Mouse (Mus musculus) neural tube, embryonic 15.5 days (tissue): Measurements from ENCODE around the gene Spon1. TPM values are rescaled to one million over a fixed set of nuclear protein-coding genes. Genes with fewer than 3 reads are reported as not detected.

Source experiments
- ATAC-seq: fragments of 200-750 bp; cut with Nextera tagmentation; 2 replicates; pipeline ENCODE4 v1.8.0; 2017; ENCODE audit warnings: mild to moderate bottlenecking, moderate TSS enrichment, moderate library complexity; ENCODE audit not compliant: low FRiP score
- H3K27ac ChIP-seq: fragments of 300-500 bp; sonication (generic); replicated peaks from 2 replicates; pipeline ENCODE4 v1.5.1; 2015; ENCODE audit warnings: mild to moderate bottlenecking, inconsistent platforms
- H3K27me3 ChIP-seq: fragments of 300-500 bp; sonication (generic); replicated peaks from 2 replicates; pipeline ENCODE4 v1.6.1; 2015; ENCODE audit warnings: inconsistent platforms
- H3K36me3 ChIP-seq: fragments of 300-500 bp; sonication (generic); 2 replicates; pipeline ENCODE4 v1.6.1; 2015; ENCODE audit warnings: inconsistent platforms
- H3K4me1 ChIP-seq: fragments of 300-500 bp; sonication (generic); 2 replicates; pipeline ENCODE4 v1.6.1; 2015; ENCODE audit warnings: inconsistent platforms
- H3K4me2 ChIP-seq: fragments of 300-500 bp; sonication (generic); 2 replicates; pipeline ENCODE4 v1.6.1; 2015; ENCODE audit warnings: inconsistent platforms, mild to moderate bottlenecking, moderate library complexity
- H3K4me3 ChIP-seq: fragments of 300-500 bp; sonication (generic); replicated peaks from 2 replicates; pipeline ENCODE4 v1.5.1; 2015; ENCODE audit warnings: mild to moderate bottlenecking, inconsistent platforms
- H3K9ac ChIP-seq: fragments of 300-500 bp; sonication (generic); replicated peaks from 2 replicates; pipeline ENCODE4 v1.6.1; 2015; ENCODE audit warnings: mild to moderate bottlenecking, inconsistent platforms
- H3K9me3 ChIP-seq: fragments of 300-500 bp; sonication (generic); replicated peaks from 2 replicates; pipeline ENCODE4 v1.6.1; 2016; ENCODE audit warnings: inconsistent platforms
- WGBS: fragments of 180-500 bp; shearing (Covaris S2); methylation state at CpG from one replicate; pipeline ENCODE4 v1.1.7; 2015; ENCODE audit warnings: mixed read lengths; 5-methylcytosine and 5-hydroxymethylcytosine counted together
- polyA plus RNA-seq: library from polyadenylated mRNA; unstranded; fragments of >200 nt; fragmentation: Nextera tagmentation; extraction: Ambion mirVana; gene quantifications from 2 replicates; pipeline ENCODE4 v1.2.1, GENCODE M21; 2015

Spon1 gene
- polyA plus RNA-seq, 1 experiment from 2014 or later: 75.3 TPM

GRCm38 (mm10) chr7:113891491-113891890 lies 125.7 kb downstream of the Spon1 start:
- Histone ChIP-seq H3K4me3 (no peak overlapping the region), H3K27ac (no peak overlapping the region), H3K9me3 (no peaks in the 10 kb centered on the region), H3K9ac (no peak overlapping the region), H3K4me2 (no peak overlapping the region), H3K27me3 (no peaks in the 10 kb centered on the region), H3K4me1 (no peaks in the 10 kb centered on the region), H3K36me3 (no peaks in the 10 kb centered on the region)
- ATAC-seq: no peak
- WGBS: 92% methylated on average over 6 of the region's 6 CpGs

- no peaks in the 10 kb centered on the region for H3K36me3 ChIP-seq
- no peak for ATAC-seq
- H3K4me1 ChIP-seq: no peaks in the 10 kb centered on the region
- no peak overlapping the region for H3K4me3 ChIP-seq
- no peak overlapping the region for H3K27ac ChIP-seq
- WGBS: 89% methylated on average over 7 of the region's 7 CpGs
- H3K4me2 ChIP-seq: no peak overlapping the region
- H3K27me3 ChIP-seq: no peaks in the 10 kb centered on the region
- H3K9ac ChIP-seq: no peak overlapping the region
- no peaks in the 10 kb centered on the region for H3K9me3 ChIP-seq
Measured at GRCm38 (mm10) chr7:113893944-113894662, 128.3 kb downstream of the Spon1 start.

GRCm38 (mm10) chr7:113895266-113895665 lies 129.5 kb downstream of the Spon1 start:
- Histone ChIP-seq H3K27ac (no peak overlapping the region), H3K27me3 (no peaks in the 10 kb centered on the region), H3K4me2 (no peak overlapping the region), H3K36me3 (no peaks in the 10 kb centered on the region), H3K9ac (no peak overlapping the region), H3K9me3 (no peaks in the 10 kb centered on the region), H3K4me3 (no peak overlapping the region), H3K4me1 (no peaks in the 10 kb centered on the region)
- 84% methylated on average over 5 of the region's 5 CpGs for WGBS
- no peak for ATAC-seq

- Histone ChIP-seq H3K9ac (no peak overlapping the region), H3K9me3 (no peaks in the 10 kb centered on the region), H3K36me3 (no peaks in the 10 kb centered on the region), H3K4me2 (no peak overlapping the region), H3K4me1 (peaks cover 14% of the 10 kb centered on the region), H3K27ac (no peak overlapping the region), H3K4me3 (no peak overlapping the region), H3K27me3 (no peaks in the 10 kb centered on the region)
- no peak for ATAC-seq
Measured at GRCm38 (mm10) chr7:113898388-113898787, 132.6 kb downstream of the Spon1 start.

- no peak for ATAC-seq
- Histone ChIP-seq H3K4me3 (no peak overlapping the region), H3K36me3 (no peaks in the 10 kb centered on the region), H3K9ac (no peak overlapping the region), H3K4me2 (peak overlapping the region; percentile 39; the same call in 1 of the 2 replicates), H3K4me1 (peaks cover 14% of the 10 kb centered on the region), H3K9me3 (no peaks in the 10 kb centered on the region), H3K27me3 (no peaks in the 10 kb centered on the region), H3K27ac (peak overlapping the region; percentile 49; the same call in 1 of the 2 replicates)
- WGBS: 65% methylated on average over 2 of the region's 2 CpGs
Measured at GRCm38 (mm10) chr7:113901511-113901910, 135.7 kb downstream of the Spon1 start.

- peak; percentile 31; the same call in 1 of the 2 replicates for ATAC-seq
- Histone ChIP-seq H3K4me2 (peak overlapping the region; percentile 39; the same call in 1 of the 2 replicates), H3K9ac (no peak overlapping the region), H3K27me3 (no peaks in the 10 kb centered on the region), H3K4me3 (no peak overlapping the region), H3K36me3 (no peaks in the 10 kb centered on the region), H3K27ac (peak overlapping the region; percentile 49; the same call in 1 of the 2 replicates), H3K4me1 (peaks cover 14% of the 10 kb centered on the region), H3K9me3 (no peaks in the 10 kb centered on the region)
- WGBS: 16% methylated on average over 10 of the region's 10 CpGs
Measured at GRCm38 (mm10) chr7:113901941-113902515, 136.2 kb downstream of the Spon1 start.

GRCm38 (mm10) chr7:113903127-113903827 lies 137.5 kb downstream of the Spon1 start:
- H3K4me1 ChIP-seq: peaks cover 14% of the 10 kb centered on the region
- ATAC-seq: no peak
- no peak overlapping the region for H3K4me3 ChIP-seq
- no peak overlapping the region for H3K27ac ChIP-seq
- no peaks in the 10 kb centered on the region for H3K36me3 ChIP-seq
- H3K4me2 ChIP-seq: no peak overlapping the region
- H3K27me3 ChIP-seq: no peaks in the 10 kb centered on the region
- H3K9ac ChIP-seq: no peak overlapping the region
- no peaks in the 10 kb centered on the region for H3K9me3 ChIP-seq
- WGBS: 92% methylated on average over 3 of the region's 3 CpGs

- 78% methylated on average over 5 of the region's 5 CpGs for WGBS
- no peak overlapping the region for H3K27ac ChIP-seq
- H3K4me1 ChIP-seq: peaks cover 14% of the 10 kb centered on the region
- H3K27me3 ChIP-seq: no peaks in the 10 kb centered on the region
- no peak overlapping the region for H3K4me3 ChIP-seq
- H3K9me3 ChIP-seq: no peaks in the 10 kb centered on the region
- no peaks in the 10 kb centered on the region for H3K36me3 ChIP-seq
- H3K4me2 ChIP-seq: no peak overlapping the region
- no peak overlapping the region for H3K9ac ChIP-seq
- no peak for ATAC-seq
Measured at GRCm38 (mm10) chr7:113903939-113904338, 138.1 kb downstream of the Spon1 start.

GRCm38 (mm10) chr7:113904348-113904895 lies 138.6 kb downstream of the Spon1 start:
- Histone ChIP-seq H3K4me2 (no peak overlapping the region), H3K36me3 (no peaks in the 10 kb centered on the region), H3K27ac (no peak overlapping the region), H3K9ac (no peak overlapping the region), H3K9me3 (no peaks in the 10 kb centered on the region), H3K4me3 (no peak overlapping the region), H3K27me3 (no peaks in the 10 kb centered on the region), H3K4me1 (peaks cover 14% of the 10 kb centered on the region)
- no peak for ATAC-seq
- 57% methylated on average over 7 of the region's 7 CpGs for WGBS

- Histone ChIP-seq H3K4me3 (no peak overlapping the region), H3K9ac (no peak overlapping the region), H3K9me3 (no peaks in the 10 kb centered on the region), H3K4me1 (no peaks in the 10 kb centered on the region), H3K27ac (no peak overlapping the region), H3K4me2 (no peak overlapping the region), H3K36me3 (no peaks in the 10 kb centered on the region), H3K27me3 (no peaks in the 10 kb centered on the region)
- WGBS: 33% methylated on average over 12 of the region's 12 CpGs
- ATAC-seq: no peak
Measured at GRCm38 (mm10) chr7:113909161-113909825, 143.5 kb downstream of the Spon1 start.

GRCm38 (mm10) chr7:113910856-113911255 lies 145.1 kb downstream of the Spon1 start:
- no peaks in the 10 kb centered on the region for H3K27me3 ChIP-seq
- no peak overlapping the region for H3K9ac ChIP-seq

More at GRCm38 (mm10) chr7:113910856-113911255, 145.1 kb downstream of the Spon1 start:
- H3K9me3 ChIP-seq: no peaks in the 10 kb centered on the region
- no peaks in the 10 kb centered on the region for H3K4me1 ChIP-seq
- no peak overlapping the region for H3K4me2 ChIP-seq
- no peak overlapping the region for H3K27ac ChIP-seq
- no peak overlapping the region for H3K4me3 ChIP-seq
- WGBS: 88% methylated on average over 7 of the region's 7 CpGs
- H3K36me3 ChIP-seq: no peaks in the 10 kb centered on the region
- ATAC-seq: no peak
